Mouse (Mus musculus): ENCODE results near the gene Car5b.

DNA sequence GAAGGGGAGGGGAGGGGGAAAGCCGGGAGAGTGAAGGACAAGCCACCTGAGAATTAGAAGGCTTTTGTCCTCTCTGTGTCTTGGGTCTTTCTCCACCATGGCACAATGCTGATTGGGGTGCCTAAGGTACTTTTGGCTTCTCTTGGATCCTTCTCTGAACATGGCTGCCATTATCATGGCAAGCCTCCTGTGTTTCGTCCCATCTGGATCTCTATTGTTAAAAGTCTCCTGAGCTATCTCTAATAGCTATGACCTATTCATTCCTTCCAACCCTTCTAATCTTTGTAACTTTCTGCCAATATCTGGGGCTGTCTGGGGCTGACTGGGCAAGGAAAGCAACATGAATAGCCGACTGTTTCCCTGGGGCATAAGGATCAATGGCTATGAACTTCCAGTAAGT is 30.7 kb upstream of the Car5b start:
- TF ChIP-seq POLR2A (IDR thresholded peaks at IDR 0.05; ENCODE audit: borderline replicate concordance, extremely low read depth, low read depth, low read length) (no peak), CTCF (IDR thresholded peaks at IDR 0.05; ENCODE audit: insufficient read depth, low read length) (no peak)

All from lung, adult 2 months (tissue).